Mouse (Mus musculus) heart, postnatal 10 days (tissue): ENCODE results near the gene Ikbip. TPM values are rescaled to one million over a fixed set of nuclear protein-coding genes. Genes with fewer than 3 reads are reported as not detected.

Experiments used
- DNase-seq, 2 experiments: peaks; one replicate each; pipeline ENCODE4 v3.0.0; 2021
- intact Hi-C: fragments of 180-260 bp; cut with DNase I; formaldehyde crosslinking; loops from one replicate; pipeline ENCODE4 v1.15.1; 2025
- total RNA-seq, 2 experiments: library from RNA; stranded (reverse); gene quantifications; 2 replicates each; pipeline ENCODE4 v1.2.3; 2021

The Ikbip gene
- total RNA-seq: 10 to 100 TPM; 24.1 to 25.1 TPM

DNA sequence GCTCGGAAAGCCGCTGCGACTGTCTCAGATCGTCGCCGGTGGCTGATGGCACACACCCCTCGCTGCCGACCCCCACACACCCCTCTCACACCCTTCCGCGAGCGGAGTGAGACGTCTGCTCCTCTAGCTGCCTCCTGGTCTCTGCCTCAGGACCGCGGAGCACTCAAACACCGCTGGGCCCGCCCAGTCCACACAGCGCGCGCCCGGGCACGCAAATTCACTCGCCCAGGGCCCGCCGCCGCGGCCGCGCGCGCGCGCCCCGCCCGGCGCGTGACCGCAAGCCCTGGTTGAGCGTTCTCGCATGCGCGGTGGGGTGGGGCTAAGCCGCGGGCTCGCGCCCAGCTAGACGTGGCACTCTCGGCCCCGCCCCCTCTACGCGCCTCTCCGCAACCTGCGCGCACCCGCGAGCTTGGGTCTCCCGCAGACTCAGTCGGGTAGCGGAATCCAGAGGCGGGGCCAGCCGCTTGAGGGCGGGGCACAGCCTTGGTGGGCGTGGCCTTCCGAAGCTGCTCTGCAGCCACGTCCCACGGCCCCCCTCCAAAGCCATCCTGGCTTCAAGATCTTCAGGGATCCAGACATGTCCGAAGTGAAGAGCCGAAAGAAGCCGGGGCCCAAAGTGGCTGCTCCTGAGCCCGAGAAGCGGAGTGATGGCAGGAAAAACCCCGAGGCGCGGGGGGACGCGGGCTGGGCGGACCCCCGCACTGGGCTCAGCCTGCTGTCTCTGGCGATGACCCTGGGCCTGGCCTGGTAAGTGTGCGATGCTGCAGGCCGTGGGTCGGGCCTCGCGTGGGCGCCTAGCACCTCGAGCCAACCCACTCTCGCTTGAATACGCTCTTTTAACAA is at the start of gene Ikbip, which contains the start of gene Apaf1:
Ikbip (plus strand) TSS at position 391 of the 843 bp plus-strand sequence.
Apaf1 (minus strand) TSS at position 221 of the 843 bp plus-strand sequence.
- peak; percentile 100 for DNase-seq

DNA sequence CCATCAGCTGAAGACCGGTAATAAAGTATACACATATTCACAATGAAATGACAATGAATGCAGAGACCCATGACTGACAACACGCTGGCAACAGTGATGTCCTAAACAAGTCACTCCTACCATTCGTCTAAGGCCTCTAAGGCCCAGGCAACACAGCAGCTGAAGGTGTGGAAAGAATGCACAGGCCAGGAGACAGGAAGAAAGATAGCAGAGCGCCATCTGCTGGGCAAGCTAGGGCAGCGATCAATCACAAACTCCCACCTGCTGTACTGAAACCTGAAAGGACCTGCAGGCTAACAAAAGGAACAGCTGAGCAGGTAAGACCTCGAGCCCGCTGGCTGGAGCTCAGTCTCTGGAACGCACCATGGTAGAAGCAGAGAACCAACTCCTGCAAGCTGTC is 48.8 kb upstream of the Ikbip start:
- intact Hi-C loops: loop anchor here (1.0 to 10.0 kb wide), 3 partner anchors 131 to 949 kb away; no protein-coding TSS in a partner anchor
- DNase-seq: peak; percentile 57 to 70

More for the DNA sequence above, at the start of gene Ikbip, which contains the start of gene Apaf1:
- intact Hi-C loops: loop anchor here (2.0 kb wide), 1 partner anchor 40 kb away; no protein-coding TSS in a partner anchor

DNA sequence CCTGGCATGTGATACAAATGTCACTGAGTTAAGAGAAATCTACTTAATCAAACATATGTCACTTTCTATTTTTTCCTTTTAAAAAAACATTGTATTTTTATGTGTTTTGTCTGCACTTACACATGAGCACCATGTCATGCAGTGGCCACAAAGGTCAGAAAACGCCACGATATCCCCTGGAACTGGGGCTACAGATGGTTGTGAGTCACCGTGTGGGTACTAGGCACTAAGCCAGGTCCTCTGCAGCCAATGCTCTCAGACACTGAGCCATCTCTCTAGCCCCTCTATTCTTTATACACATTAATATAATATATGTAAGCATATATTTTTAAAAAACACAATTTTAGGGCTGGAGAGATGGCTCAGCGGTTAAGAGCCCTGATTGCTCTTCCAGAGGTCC is 33.0 kb upstream of the Ikbip start:
- DNase-seq: no peak

DNA sequence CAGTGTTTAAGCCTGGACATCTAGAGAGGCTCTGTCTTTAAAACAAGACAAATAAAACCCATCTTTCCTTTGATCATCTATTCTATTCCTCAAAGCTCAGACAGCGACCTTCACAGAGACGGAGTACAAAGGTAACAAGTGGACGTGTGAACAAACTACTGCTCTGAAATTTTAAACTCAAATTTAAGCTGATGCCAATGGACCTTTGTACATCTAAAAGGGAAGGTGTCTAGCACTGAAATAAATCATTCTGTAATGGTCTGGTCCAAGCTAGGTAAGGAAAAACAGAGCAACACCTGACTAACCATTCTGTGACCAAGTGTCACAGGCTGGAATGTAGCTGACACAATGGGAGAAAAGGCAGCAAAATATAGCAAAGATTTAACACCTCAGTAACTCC is 31.6 kb upstream of the Ikbip start:
- DNase-seq: no peak
- intact Hi-C loops: no loop called here

More for the DNA sequence above, 33.0 kb upstream of the Ikbip start:
- intact Hi-C loops: no loop called here

DNA sequence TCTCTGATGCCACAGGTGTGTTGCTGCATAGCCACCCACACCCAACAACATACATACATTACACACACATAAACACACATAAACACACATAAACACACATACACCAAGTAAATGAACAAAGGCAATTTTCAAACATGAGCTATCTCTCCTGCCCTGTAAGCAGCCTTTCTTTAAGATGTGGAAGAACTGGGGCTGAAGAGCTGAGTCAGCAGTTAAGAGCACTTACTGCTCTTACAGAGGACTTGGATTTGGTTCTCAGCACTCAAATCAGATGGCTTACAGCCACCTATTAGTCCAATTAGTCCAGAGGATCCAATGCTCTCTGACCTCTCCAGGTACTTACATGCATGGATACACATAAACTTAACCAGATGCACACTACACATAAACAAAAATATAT is 30.0 kb upstream of the Ikbip start:
- no peak for DNase-seq
- intact Hi-C loops: no loop called here

DNA sequence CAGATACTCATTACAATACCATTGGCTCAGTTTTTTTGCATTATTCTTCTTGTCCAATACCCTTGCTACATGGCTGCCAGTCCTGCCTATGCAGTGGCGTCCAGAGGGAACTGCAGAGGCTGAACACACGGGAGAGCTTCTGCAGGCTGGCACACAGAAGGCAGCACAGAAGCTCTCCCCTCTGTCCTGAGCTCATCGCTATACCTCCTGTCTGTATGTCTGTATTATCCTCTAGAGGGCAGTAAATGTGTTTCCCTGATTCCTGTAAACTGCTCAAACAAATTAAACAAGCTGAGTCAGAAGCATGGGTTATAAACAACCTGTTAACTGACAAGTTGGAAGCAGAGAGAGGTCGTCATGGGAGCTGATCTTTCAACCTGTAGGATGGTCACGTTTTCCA is 22.0 kb upstream of the Ikbip start:
- no peak for DNase-seq

DNA sequence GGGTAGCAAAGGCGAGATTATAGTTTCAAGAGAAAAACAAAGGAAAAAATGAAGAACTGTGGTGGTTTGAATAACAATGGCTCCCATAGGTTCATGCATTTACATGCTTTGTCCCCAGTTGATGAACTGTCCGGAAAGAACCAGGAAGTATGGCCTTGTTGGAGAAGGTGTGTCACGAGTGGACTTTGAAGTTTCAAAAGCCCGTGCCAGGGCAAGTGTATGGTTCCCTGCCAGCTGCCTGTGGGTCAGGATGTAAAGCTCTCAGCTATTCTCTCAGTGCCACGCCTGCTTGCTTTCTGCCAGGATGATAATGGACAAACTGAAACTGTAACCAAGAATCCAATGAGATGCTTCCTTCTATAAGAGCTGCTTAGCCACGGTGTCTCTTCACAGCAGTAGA is 20.4 kb upstream of the Ikbip start:
- intact Hi-C loops: no loop called here
- DNase-seq: no peak

More for the DNA sequence above, 22.0 kb upstream of the Ikbip start:
- intact Hi-C loops: loop anchor here (2.0 kb wide), 1 partner anchor 82 kb away; no protein-coding TSS in a partner anchor

DNA sequence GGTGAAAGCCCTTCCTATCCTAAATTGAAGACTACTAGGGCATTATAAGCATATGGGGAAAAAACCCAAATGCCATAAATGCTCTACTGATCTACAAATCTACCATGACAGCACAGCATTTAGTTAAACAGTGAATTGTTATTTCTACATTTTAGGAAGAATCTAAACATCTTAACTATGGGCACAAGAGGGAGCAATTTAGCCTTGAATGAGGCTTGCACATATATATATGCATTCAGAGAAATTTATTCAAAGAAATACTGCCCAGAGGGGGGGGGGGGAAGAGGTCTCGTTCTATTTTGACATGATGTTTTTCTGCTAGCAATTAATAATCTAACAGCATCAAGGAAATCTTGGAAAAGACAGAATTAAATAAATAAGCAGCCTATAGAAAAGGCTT is 11.0 kb upstream of the Ikbip start:
- intact Hi-C loops: loop anchor here (5.0 kb wide), 1 partner anchor 171 kb away; no protein-coding TSS in a partner anchor
- DNase-seq: no peak

DNA sequence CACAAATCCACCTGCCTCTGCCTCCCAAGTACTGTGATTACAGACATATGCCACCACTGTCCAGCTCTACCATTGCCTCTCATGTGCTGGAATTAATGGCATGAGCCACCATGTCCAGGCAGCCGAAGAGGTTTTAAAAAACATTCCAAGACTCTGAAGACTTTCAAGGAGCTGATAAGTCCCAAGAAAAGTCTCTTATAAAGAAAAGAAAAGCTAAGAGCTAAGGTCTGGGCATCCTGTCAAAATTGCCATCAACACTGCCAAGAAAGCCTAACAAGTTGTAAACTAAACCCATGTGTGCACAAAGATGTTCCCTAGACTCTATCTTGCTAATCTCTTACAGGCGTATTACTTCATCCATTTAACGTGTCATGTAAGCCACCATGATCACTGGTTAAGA is 9.4 kb upstream of the Ikbip start:
- intact Hi-C loops: loop anchor here (5.0 kb wide), 1 partner anchor 169 kb away; no protein-coding TSS in a partner anchor
- peak; percentile 30 to 47 for DNase-seq

DNA sequence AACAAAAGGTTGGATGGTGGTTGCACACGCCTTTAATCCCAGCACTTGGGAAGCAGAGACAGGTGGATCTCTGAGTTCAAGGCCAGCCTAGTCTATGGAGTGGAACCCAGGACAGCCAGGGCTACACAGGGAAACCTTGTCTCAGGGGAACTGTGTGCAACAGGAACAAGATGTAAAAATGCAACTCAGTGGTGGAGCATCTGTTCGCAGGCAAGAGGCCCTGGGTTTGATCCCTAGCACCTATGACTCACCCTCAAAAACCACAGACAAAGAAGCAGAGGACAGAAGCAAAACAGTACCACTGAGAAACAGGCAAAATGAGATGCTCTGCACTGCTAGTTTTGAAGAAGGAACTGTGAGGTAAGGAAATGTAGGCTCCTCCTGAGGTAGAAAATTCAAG is 6.1 kb upstream of the Ikbip start:
- DNase-seq: no peak
- intact Hi-C loops: no loop called here

DNA sequence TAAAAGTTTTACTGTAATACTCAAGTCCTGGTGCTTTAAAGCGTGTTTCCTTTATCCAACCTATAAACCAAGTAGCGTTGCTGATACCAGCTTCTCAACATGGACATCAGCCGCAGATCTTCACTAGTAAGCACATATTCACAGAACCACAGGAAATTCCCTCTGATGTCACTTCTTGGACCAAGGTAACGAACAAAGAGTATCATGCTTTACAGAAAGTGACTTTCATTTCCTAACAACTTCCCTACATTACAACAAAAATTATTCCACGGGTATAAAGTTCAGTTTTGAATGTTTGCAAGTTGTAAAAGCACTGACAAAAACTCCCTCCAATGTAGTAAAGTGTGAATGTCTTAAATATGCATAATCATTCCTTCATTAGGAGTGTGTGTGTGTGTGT is 2.2 kb upstream of the Ikbip start:
- intact Hi-C loops: no loop called here
- DNase-seq: no peak

DNA sequence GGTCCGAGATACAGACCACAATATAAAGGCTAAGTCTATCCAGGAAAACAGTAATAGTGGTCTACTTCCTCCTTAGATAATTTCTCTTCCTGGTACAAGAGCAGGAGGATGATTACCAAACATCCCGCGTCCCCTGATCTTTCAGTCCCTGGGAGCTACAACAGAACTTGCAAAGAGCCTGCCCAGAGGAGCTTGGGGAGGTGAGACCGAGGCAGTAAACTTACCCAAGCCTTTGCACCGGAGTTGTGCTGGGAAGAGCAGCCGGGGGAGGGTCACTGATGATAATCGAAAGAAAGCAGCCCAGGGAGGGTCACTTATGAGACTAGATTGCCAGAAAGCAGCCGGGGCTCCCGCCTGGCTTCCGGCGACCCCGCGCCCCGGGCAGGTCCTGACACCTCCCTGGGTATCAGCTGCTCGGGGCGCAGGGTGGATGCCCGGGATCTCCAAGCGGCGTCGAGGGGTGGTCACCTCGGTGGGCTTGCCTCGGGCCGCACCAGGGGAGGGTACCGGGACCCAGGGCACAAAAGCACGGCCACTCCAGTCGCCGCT is 707 bp upstream of the Ikbip start:
- DNase-seq: peak in 1 of 2 experiments; percentile 49
- intact Hi-C loops: loop anchor here (2.0 kb wide), 1 partner anchor 41 kb away; no protein-coding TSS in a partner anchor

DNA sequence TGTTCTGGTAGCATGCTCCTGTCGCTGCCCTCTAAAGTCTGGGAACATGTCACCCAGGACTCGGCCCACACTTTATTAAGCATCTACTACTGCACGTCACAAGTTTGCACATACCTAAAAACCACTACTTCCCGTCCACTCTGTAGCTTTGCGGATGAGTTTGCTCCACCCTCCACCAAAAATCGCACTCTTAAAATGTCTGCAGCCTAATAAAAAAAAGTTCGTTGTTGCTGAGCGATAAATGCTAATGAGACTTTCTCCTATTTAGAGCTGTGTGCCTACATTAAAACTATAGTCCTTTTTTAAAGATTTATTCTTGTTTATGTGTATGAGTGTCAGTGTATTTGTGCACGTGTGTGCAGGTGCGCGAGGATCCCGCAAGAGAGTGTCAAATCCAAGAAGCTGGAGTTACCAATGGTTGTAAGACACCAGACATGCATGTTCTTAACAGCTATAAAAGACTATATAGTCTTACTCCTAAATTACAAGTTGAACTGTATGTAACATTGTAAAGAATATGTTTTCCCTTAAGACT is 720 bp downstream of the Ikbip start:
- intact Hi-C loops: loop anchor here (2.0 kb wide), 1 partner anchor 39 kb away; no protein-coding TSS in a partner anchor
- no peak for DNase-seq

DNA sequence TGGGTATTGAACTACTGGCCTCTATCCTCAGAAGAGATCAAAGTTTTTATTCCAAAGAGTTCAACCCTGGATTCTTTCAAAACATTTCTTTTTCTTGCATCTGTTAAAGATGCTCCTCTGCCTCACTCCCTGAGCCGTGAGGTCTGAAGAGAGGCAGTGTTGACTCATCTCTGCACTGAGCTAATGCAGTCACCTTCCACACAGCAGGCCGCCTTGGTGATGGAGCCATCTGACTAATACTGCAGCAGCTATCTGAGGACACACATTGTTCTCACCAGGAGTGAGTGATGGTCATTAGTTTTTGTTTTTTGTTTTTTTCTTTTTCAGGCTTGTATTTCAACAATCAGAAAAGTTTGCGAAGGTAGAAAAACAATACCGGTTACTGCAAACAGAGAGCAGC is 10.1 kb downstream of the Ikbip start:
- no peak for DNase-seq
- intact Hi-C loops: no loop called here

DNA sequence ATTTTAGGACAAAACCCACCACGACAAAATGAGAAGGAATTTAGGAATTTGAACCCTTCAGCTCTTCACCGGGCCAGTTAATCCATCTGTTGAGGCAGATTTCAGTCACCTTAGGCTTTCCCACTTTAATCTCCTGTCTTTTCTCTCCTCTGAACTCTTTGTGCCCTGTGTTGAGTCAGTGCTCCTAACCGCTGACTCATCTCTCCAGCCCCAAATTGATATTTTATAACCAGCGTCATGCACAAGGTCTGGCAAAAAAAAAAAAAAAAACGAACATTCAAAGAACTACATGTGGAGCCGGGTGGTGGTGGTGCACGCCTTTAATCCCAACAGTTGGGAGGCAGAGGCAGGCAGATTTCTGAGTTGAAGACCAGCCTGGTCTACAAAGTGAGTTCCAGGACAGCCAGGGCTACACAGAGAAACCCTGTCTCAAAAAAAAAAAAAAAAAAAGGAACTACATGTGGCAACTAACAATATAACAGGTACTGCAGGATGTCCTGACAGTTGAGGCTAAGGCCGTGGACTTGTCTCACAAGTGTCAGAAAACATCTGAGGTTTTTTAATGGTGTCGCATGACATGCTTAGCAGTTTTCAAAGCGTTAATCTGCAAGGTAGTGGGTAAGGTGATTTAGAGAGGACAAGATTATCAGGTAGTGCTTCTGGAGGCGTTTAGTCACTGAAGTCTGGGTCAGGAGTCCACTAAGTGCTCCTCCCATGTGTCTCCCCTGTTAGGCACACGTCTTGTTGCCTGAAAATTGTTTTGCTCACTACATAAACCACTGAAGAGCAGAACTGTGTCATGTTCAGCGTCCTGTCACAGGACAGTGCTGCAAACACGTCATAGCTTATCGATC is 11.7 kb downstream of the Ikbip start:
- no peak for DNase-seq
- intact Hi-C loops: no loop called here

DNA sequence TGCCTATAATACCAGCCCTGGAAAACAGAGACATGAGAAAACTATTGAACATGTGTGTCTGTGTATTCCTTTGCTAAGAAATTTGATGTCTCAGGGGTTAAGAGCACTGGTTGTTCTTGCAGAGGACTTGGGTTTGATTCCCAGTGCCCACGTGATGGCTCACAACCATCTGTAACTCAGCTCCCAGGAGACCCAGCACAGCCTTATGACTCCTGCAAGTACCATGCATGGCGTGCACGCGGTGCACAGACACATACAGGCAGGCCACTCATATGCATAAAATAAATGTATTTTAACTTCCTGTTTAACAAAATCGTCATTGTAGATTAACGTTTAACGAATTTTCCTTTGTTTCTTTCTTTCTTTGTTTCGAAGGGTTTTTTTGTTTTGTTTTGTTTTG is 15.3 kb downstream of the Ikbip start:
- no peak for DNase-seq
- intact Hi-C loops: no loop called here

DNA sequence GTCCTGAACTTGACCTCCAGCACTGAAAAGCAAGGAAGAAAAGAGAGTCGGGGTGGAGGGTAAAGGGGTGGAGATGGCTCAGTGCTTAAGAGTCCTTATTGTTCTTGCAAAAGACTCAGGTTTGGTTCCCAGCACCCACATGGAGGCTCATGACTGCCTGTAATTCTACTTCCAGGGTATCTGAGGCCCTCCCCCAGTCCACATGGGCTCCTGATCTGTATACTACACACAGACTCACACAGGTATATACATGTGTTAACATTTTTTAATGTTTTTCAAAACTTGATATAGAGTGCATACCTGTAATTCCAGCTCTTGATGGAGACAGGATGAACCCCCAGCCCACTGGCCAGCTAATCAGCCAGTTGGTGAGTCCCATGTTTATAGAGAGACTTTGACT is 17.4 kb downstream of the Ikbip start:
- intact Hi-C loops: no loop called here
- no peak for DNase-seq

DNA sequence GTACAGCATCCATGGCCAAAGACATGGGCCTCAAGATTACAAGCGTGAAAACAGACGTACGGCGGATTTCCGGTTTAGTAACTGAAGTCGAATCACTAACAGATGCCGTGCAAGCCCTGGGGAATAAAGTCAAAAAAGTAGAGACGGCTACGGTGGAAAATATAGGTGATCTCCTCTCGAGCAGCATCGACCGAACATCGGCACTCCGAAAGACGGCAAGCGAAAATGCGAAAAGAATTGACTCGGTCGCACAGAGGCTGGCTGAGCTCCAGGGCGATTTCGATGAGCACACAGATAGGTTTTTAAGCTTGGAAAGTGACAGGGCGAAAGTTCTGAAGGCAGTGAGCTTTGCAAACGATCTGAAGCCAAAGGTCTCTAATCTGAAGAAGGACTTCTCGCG is 19.2 kb downstream of the Ikbip start:
- intact Hi-C loops: no loop called here
- DNase-seq: no peak

DNA sequence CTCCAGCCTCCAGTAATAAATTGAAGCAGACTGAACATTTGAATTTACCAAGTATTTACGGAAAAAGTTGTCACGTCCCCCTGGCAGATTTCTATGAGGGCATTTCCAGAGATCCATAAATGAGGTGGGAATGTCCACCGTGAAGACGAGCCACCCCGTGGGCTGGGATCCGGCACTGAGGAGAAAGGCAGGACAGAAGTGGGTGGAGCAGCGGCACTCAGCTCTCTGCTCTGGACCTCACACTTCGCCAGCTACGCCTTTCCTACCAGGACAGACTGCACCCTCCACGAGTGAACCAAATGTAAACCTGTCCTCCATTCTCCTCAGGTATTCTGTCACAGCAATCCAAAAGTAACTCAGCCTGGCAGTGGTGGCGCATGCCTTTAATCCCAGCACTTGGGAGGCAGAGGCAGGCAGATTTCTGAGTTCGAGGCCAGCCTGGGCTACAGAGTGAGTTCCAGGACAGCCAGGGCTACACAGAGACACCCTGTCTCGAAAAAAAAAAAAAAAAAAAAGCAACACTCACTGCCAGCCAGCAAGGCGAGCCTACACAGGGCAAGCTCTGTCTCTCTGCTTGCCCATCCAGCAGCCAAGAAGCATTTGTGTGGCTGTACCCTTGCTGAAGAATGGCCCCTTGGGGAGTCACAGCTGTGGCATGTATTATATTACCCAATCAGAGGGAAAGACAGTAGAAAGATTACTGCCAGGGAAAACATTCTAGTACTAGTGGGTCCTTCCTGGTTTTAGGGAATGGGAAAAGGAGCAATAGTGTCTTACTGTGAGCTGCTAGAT is 20.3 kb downstream of the Ikbip start:
- intact Hi-C loops: no loop called here
- DNase-seq: no peak

DNA sequence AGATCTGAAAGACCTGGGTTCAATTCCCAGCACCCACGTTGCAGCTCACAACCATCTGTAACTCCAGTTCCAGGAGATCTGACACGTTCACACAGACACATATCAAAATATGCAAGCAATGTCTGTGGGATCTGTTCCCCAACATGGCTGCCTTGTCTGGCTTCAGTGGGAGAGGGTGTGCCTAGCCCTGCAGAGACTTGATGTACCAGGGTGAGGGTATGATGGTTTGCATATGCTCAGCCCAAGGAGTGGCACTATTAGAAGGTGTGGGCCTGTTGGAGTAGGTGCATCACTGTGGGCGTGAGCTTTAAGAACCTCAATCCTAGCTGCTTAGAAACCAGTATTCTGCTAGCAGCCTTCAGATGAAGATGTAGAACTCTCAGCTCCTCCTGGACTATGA is 23.2 kb downstream of the Ikbip start:
- no peak for DNase-seq
- intact Hi-C loops: no loop called here
